Mouse (Mus musculus) ovary, adult 18-20 months (tissue): ENCODE results near the gene Rbfox2.

Source experiments
- DNase-seq: peaks from one replicate; pipeline ENCODE4 v3.0.0; 2022; ENCODE audit warnings: low spot score, mixed read lengths

Rbfox2 gene

GRCm38 (mm10) chr15:77331444-77331843 lies 24.6 kb upstream of the Rbfox2 start:
- no peak for DNase-seq

GRCm38 (mm10) chr15:77329681-77330180 lies 22.9 kb upstream of the Rbfox2 start:
- DNase-seq, result no peak

GRCm38 (mm10) chr15:77326361-77326760 lies 19.6 kb upstream of the Rbfox2 start:
- no peak for DNase-seq

GRCm38 (mm10) chr15:77324426-77324825 lies 17.6 kb upstream of the Rbfox2 start:
- DNase-seq, result no peak

GRCm38 (mm10) chr15:77323226-77323625 lies 16.4 kb upstream of the Rbfox2 start:
- peak; percentile 39 for DNase-seq

- no peak for DNase-seq
Measured at GRCm38 (mm10) chr15:77313701-77314100, 6.9 kb upstream of the Rbfox2 start.

- no peak for DNase-seq
Measured at GRCm38 (mm10) chr15:77312796-77313195, 6.0 kb upstream of the Rbfox2 start.

GRCm38 (mm10) chr15:77307767-77308495 lies 1.1 kb upstream of the Rbfox2 start:
- DNase-seq, result no peak

GRCm38 (mm10) chr15:77305852-77306546 lies 805 bp downstream of the Rbfox2 start:
- no peak for DNase-seq

GRCm38 (mm10) chr15:77304960-77305359 lies 1.8 kb downstream of the Rbfox2 start:
- DNase-seq, result no peak

GRCm38 (mm10) chr15:77301122-77301521 lies 5.7 kb downstream of the Rbfox2 start:
- no peak for DNase-seq

- no peak for DNase-seq
Measured at GRCm38 (mm10) chr15:77298564-77298963, 8.2 kb downstream of the Rbfox2 start.

GRCm38 (mm10) chr15:77296635-77297034 lies 10.2 kb downstream of the Rbfox2 start:
- no peak for DNase-seq

- no peak for DNase-seq
Measured at GRCm38 (mm10) chr15:77293493-77293892, 13.3 kb downstream of the Rbfox2 start.

GRCm38 (mm10) chr15:77292381-77292780 lies 14.4 kb downstream of the Rbfox2 start:
- no peak for DNase-seq

- no peak for DNase-seq
Measured at GRCm38 (mm10) chr15:77291471-77291870, 15.3 kb downstream of the Rbfox2 start.

GRCm38 (mm10) chr15:77290352-77290751 lies 16.5 kb downstream of the Rbfox2 start:
- DNase-seq, result no peak

- no peak for DNase-seq
Measured at GRCm38 (mm10) chr15:77280130-77280529, 26.7 kb downstream of the Rbfox2 start.

GRCm38 (mm10) chr15:77278825-77279224 lies 28.0 kb downstream of the Rbfox2 start:
- DNase-seq, result no peak

- no peak for DNase-seq
Measured at GRCm38 (mm10) chr15:77276838-77277725, 29.7 kb downstream of the Rbfox2 start.

GRCm38 (mm10) chr15:77276300-77276699 lies 30.5 kb downstream of the Rbfox2 start:
- no peak for DNase-seq

GRCm38 (mm10) chr15:77275572-77275971 lies 31.2 kb downstream of the Rbfox2 start:
- DNase-seq, result no peak
